Mouse (Mus musculus) liver, adult 2 months (tissue): Measurements from ENCODE around the gene Bak1. TPM values are rescaled to one million over a fixed set of nuclear protein-coding genes. Genes with fewer than 3 reads are reported as not detected.

Experiments
- DNase-seq: peaks from one replicate; pipeline ENCODE4 v3.0.0-alpha.2; 2011; ENCODE audit warnings: low read depth, low spot score; ENCODE audit errors: extremely low read depth
- H3K27ac ChIP-seq: fragments of 200-500 bp; replicated peaks from 2 replicates; pipeline ENCODE4 v1.5.1; 2012; ENCODE audit warnings: low read depth, mild to moderate bottlenecking, control low read depth, inconsistent platforms, low read length; ENCODE audit not compliant: insufficient read depth
- H3K27me3 ChIP-seq: fragments of 200-500 bp; 2 replicates; pipeline ENCODE4 v1.6.1; 2012; ENCODE audit warnings: mild to moderate bottlenecking, moderate library complexity, low read length, inconsistent platforms; ENCODE audit not compliant: control insufficient read depth, insufficient read depth
- H3K36me3 ChIP-seq: fragments of 200-500 bp; 2 replicates; pipeline ENCODE4 v1.6.1; 2012; ENCODE audit warnings: low read length, inconsistent platforms; ENCODE audit not compliant: control insufficient read depth, insufficient read depth
- H3K4me1 ChIP-seq: fragments of 200-500 bp; 2 replicates; pipeline ENCODE4 v1.6.1; 2011; ENCODE audit warnings: low read length; ENCODE audit not compliant: control insufficient read depth, insufficient read depth
- H3K4me3 ChIP-seq: fragments of 200-500 bp; 2 replicates; pipeline ENCODE4 v1.5.1; 2011; ENCODE audit warnings: low read depth, mild to moderate bottlenecking, control low read depth, low read length, moderate library complexity; ENCODE audit not compliant: insufficient read depth
- H3K79me2 ChIP-seq: fragments of 200-500 bp; 2 replicates; pipeline ENCODE4 v1.6.1; 2012; ENCODE audit warnings: inconsistent platforms, mild to moderate bottlenecking, low read length, moderate library complexity; ENCODE audit not compliant: control insufficient read depth, insufficient read depth
- H3K9ac ChIP-seq: fragments of 200-500 bp; 2 replicates; pipeline ENCODE4 v1.6.1; 2012; ENCODE audit warnings: low read depth, mild to moderate bottlenecking, control low read depth, inconsistent platforms, low read length
- CTCF ChIP-seq: fragments of 200-500 bp; IDR thresholded peaks from 2 replicates; pipeline ENCODE4 v1.5.1; 2011; ENCODE audit warnings: low read depth, low read length, control low read depth
- POLR2A ChIP-seq: fragments of 200-500 bp; IDR thresholded peaks from 2 replicates; pipeline ENCODE4 v1.6.1; 2011; ENCODE audit warnings: low read length, control low read depth; ENCODE audit not compliant: insufficient read depth; ENCODE audit errors: extremely low read depth
- WGBS: fragments of 180-500 bp; shearing (Covaris S2); methylation state at CpG from one replicate; pipeline ENCODE4 v1.1.7; 2018; 5-methylcytosine and 5-hydroxymethylcytosine counted together
- polyA plus RNA-seq: library from polyadenylated mRNA; depleted of rRNA; stranded (reverse); fragments of >200 nt; gene quantifications from 2 replicates; pipeline ENCODE4 v1.2.3, GENCODE M21; 2012
- total RNA-seq: library from RNA; depleted of rRNA; stranded (reverse); fragments of >200 nt; gene quantifications from 2 replicates; pipeline ENCODE4 v1.2.3, GENCODE M21; 2014

Gene Bak1
- total and polyA plus RNA-seq, 2 experiments = 5.1 to 21.6 TPM

DNA sequence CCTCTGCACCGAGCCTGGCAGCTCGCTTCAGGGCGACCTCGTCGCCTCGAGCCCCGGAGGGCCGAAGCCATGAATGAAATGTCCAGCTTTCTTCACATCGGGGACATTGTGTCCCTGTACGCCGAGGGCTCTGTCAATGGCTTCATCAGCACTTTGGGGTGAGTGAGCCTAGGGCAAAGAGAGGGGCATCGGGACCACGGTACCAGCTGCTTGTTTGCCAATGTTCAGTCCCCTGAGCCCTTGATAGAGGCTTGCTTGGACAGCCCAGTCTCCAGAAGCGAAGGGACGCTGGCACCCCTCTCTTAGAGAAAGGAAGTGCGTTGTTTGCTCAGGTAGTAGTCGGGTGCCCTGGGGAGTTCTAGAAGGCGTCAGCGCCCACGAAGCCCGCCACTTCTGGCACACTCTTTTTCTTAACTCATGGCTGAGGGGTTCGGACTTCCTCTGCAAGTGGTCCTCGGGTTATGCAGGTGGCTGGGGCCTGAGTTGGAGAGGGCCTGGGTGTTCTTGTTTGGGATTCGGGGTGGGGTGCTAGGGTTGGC lies 28.8 kb upstream of the Bak1 start:
- no peak for DNase-seq
- 9% methylated on average over 24 of the region's 24 CpGs for WGBS
- Histone ChIP-seq H3K79me2 (no peaks in the 10 kb centered on the region), H3K27ac (no peak overlapping the region), H3K4me3 (peak overlapping the region; percentile 86), H3K36me3 (no peaks in the 10 kb centered on the region), H3K9ac (peak overlapping the region; percentile 79), H3K4me1 (no peaks in the 10 kb centered on the region; the same call in 1 of the 2 replicates), H3K27me3 (no peaks in the 10 kb centered on the region)
- TF ChIP-seq POLR2A = no peak
- TF ChIP-seq CTCF = no peak

DNA sequence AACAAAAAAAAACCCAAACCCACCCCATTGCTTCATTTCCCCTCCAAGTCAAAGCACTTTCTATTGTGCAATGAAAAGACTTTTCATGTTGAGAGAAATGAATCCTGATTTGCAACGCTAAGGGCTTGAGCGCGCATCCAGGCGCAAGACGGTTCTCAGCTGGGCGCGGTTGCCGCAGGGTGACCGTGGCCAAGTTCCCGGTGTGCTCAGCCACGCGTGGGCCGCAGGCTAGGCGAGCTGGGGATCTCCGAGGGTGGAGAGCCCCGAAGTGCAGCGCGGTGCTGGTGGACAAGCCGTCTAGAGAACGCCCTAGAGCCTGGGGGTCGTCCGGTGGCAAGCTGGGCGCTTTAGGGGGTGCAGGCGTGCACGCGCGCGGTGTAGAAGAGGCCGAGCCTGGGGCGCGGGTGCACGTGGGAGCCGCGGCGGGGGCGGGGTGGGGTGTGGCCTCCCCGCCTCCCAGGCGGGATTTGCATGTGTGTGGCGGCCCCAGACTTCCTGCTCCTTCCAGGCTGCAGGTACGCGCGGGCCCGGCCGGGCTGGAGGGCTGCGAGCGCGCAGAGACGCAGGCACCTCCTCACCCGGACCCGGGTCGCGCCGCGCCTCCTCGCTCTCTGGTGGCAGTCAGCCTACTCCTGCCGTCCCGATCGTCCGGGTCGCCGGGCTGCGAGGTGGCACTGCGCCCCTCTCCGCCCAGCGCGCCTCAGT lies 28.2 kb upstream of the Bak1 start, which contains the start of gene Itpr3:
Gene Itpr3, plus strand, starts transcription at position 493 of the 705 bp plus-strand sequence.
- Histone ChIP-seq H3K79me2 (no peaks in the 10 kb centered on the region), H3K27me3 (no peaks in the 10 kb centered on the region), H3K4me3 (peak within 1 kb of the TSS; percentile 86), H3K9ac (peak within 1 kb of the TSS; percentile 79), H3K27ac (peak within 1 kb of the TSS; percentile 56), H3K36me3 (no peaks in the 10 kb centered on the region), H3K4me1 (no peaks in the 10 kb centered on the region; the same call in 1 of the 2 replicates)
- DNase-seq = peak; percentile 5
- under 1% methylated on average over 65 of the region's 66 CpGs for WGBS
- TF ChIP-seq POLR2A = no peak
- TF ChIP-seq CTCF = no peak

DNA sequence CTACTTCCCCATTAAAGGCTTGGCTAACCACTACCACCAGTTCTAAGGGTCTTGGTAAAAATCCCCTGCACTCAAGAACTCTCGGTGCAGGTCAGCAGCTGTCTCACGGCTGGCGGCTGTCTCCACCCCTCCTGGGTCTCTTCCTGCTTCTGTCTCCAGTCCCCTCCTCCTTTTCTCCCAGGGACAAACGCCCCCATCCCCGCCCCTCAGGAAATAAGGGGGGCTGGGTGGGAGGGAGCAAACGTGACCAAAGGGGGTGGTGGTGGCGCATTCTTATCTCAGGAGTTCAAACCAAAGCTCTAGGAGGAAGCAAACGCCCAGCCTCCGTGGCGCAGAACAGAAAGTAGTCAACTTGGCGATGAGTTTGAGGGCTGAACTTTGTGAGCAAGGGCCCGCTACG lies 27.4 kb upstream of the Bak1 start:
- Histone ChIP-seq H3K36me3 (no peaks in the 10 kb centered on the region), H3K27ac (peak overlapping the region; percentile 56), H3K79me2 (no peaks in the 10 kb centered on the region), H3K4me1 (no peaks in the 10 kb centered on the region; the same call in 1 of the 2 replicates), H3K4me3 (peak overlapping the region; percentile 86), H3K9ac (no peak overlapping the region; the same call in 1 of the 2 replicates), H3K27me3 (no peaks in the 10 kb centered on the region)
- WGBS = 1% methylated on average over 13 of the region's 13 CpGs
- TF ChIP-seq CTCF (no peak), POLR2A (0 out of 2 replicates have a peak, but pooled peaks have one; percentile 17)
- DNase-seq = peak; percentile 39

DNA sequence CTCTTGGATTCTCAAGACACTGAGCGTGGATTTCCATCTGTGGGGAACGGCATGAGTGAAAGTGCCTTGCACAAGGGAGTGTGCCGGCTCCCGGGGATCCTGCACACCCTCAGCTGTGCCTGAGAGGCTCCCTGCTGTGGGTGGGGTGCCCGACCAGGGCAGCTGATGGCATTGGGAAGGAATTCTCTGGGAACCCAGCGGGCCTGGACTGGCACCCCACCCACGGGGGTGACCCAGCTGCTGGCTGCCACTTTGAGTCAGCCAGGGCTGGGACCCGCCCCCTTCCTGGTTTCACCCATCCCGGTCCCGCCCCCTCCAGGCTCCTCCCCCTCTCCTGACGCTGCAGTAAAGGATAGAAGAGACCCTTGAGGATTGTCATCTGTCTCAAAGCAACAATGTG lies 22.7 kb upstream of the Bak1 start:
- peak overlapping the region; percentile 36; the same call in 1 of the 2 replicates for H3K9ac ChIP-seq
- H3K4me1 ChIP-seq = no peaks in the 10 kb centered on the region
- TF ChIP-seq CTCF (no peak), POLR2A (no peak)
- 36% methylated on average over 11 of the region's 11 CpGs for WGBS
- no peaks in the 10 kb centered on the region for H3K79me2 ChIP-seq
- no peaks in the 10 kb centered on the region for H3K27me3 ChIP-seq
- no peaks in the 10 kb centered on the region for H3K36me3 ChIP-seq
- H3K4me3 ChIP-seq = peak overlapping the region; percentile 39; the same call in 1 of the 2 replicates
- H3K27ac ChIP-seq = no peak overlapping the region
- DNase-seq = no peak

DNA sequence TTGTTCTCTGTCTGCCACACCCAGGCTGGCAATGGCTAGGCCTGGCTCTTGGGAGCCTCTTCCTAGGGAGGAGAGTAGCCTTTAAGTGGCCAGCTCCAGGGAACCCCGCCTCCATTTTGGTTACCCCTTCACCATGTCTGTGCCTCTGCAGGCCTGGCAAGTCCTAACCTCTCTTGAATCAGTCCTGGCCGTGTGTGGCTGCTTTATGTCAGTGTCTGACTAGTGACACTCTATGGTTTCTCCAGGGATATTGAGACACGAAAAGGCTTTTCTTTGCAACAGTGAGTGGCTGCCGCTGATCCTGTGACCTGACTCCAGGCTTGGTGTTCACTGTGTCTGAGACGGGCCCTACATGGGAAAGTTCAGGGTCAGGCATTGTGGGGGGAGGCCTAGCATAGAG lies 22.0 kb upstream of the Bak1 start:
- Histone ChIP-seq H3K27me3 (no peaks in the 10 kb centered on the region), H3K27ac (no peak overlapping the region), H3K36me3 (no peaks in the 10 kb centered on the region), H3K4me1 (no peaks in the 10 kb centered on the region), H3K9ac (no peak overlapping the region), H3K79me2 (no peaks in the 10 kb centered on the region), H3K4me3 (no peak overlapping the region)
- WGBS = 83% methylated on average over 5 of the region's 5 CpGs
- TF ChIP-seq CTCF (no peak), POLR2A (no peak)
- no peak for DNase-seq
